Mouse (Mus musculus) right cerebral cortex, postnatal 36 days (tissue): ENCODE results near the gene Prox2.

ENCODE experiments used
- DNase-seq, 2 experiments: peaks; one replicate each; pipeline ENCODE4 v3.0.0; 2022; ENCODE audit warnings: low spot score in 2 of 2, mixed read lengths in 1 of 2

Prox2 gene

DNA sequence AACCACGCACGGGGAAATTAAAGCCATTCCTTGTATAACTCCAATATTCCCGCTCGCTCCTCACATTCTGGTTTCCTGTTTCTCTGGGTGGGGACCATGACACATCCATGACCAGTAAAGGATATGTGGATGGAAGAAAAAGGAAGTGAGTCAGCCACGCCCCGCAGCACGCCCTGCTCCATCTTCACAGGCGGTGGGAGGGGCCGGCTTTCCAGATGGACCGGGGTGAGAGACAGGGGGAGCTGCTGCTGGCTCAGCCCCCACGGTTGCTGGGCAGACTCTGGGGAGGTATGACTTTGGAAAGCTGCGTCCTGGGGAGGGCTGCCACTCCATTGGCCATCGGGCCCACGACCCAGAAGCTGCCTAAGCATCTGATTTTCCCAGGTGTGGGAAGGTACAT, 16.5 kb downstream of the Prox2 start:
- DNase-seq: peak; percentile 42 to 65

DNA sequence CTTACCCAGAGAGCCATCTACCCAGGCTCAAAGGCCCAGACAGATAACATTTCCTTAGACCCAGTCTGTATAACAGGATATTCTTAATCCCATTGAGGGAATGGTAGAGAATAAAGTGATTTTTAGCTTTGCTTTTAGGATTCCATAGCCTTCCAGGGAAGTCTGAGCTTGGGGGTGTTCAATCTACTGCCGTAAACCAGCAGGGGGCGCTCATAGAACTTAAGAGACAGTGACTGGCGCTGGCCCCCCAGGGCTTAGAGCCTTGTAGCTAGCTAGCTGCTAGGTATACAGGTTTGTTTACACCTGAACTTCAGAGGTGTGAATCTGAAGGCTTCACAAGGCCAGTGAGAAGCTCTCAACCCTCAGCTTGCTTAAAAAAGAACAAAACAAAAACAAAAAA, 18.3 kb downstream of the Prox2 start:
- DNase-seq: peak; percentile 36 to 43

DNA sequence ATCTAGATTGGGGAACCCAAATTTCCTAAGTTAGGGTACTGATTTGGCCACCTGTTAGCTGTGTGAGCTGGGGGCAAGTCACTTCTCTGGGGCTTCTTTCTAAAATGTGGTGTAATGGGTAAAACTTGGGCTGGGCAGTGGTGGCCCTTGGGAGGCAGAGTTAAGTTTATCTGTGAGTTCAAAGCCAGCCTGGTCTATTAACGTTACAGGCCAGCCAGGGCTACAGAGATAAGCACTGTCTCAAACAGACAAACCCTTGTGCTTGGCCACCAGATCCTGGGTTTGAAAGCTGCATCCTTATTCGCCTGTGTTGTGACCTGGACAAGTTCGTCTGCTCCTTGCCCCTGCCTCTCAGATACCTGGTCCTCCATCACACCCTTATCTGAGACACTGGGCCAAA, 19.4 kb downstream of the Prox2 start:
- DNase-seq: no peak

DNA sequence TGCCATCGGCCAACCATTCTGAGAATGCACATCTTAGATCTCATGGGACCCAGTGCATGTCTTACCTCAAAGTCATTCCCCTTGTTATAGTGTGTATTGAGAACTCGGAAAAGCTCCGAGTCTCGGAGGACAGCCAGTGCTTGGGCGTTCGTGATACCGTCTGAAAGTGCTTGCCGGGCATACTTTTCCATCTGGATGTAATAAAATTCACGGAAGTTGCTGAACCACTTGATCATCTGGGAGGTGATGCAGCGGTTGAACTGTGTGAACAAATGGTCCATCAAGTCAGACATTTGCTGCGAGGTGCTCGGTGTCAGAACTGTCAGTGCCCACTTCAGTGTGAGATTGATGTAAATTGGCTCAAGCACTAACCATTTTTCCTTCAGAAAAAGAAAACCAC, 22.7 kb downstream of the Prox2 start:
- DNase-seq: no peak

DNA sequence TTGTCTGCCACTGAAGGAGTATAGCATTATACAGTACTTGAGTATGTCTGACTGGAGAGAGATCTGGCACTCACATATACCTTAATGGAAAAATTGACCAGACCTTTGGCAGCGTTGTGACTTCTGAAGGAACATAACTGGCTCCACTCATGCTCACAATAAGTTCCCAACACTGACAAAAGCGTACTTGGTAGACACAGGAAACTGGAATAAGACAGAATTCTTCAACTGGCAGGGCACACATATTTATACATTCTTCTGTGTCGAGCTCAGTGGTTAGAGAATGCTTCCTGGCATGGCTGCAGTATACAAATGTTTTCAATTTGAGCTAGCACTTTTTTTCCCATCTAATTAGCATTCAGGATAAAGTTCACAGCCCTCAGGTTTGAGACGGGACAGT, 25.6 kb downstream of the Prox2 start:
- DNase-seq: no peak

DNA sequence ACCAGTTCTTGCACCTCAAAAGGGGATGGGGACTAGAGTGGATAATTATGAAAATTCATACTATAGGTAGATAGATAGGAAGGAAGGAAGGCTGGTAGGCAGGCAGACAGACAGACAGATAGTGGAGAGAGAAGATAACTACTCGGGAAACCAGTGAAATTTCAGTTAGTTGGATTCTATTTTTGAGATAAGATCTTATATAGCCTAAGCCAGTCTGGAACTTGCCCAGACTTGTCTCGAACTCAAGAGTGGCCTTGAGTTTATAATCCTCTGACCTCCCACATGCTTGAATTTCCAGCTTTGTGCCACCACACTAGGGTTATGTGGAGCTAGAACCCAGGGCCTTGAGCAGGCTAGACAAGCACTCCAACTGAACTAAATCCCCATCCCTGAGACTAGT, 26.3 kb downstream of the Prox2 start:
- DNase-seq: no peak

DNA sequence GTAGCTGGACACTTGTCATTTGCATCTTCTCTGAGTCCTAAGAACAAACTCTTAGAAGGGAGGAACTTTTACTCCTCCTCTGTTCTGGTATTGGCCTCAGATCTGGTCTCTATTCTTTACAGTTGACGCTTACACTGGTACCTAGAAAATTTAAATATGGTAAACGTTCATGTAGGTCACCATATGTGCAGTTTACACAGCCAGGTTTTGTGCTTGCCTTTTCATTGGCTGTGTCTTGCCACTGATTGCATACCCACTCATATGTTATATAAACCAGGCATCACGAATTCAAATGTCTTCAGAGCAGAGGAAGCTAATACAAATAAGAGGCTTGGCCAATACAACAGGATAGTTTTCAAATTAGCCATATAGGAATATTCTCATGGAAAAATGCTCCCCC, 33.5 kb downstream of the Prox2 start:
- peak in 1 of 2 experiments; percentile 42 for DNase-seq

DNA sequence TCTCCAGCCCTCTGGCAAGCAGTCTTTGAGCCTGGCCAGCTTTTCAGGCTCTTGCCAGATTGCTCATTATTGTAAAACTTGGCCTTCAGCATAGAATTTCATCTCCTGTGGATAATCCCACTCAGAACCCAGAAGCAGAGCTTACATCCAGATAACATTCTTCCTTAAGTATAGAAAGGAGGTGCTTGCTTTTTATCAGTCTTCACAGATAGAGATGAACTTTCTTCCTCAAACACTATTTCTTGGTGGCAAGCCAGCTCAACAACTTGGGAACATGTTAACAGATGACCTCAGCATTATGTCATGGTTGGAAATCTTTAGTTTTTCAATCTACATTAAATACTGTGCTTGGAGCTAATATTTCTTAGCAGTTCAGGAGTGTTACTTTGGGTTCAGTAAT, 39.5 kb downstream of the Prox2 start:
- no peak for DNase-seq

DNA sequence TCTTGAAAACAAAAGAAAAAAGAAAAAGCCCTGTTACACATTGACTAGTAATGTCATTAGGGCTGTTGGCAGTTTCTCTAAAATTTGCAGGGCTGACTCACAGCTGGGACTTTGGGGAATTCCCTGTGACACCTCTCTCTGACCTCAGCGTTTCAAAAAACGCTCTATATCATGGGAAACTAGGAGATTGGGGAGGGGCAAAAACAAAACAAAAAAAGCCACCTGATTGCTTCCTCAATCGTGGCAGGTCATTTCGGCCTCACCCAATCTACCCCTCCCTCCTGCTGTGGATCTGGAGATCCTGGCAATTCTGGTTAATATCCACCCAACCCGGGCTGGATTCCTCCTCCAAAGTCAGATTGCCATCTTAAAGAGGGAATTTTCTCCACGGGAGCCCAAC, 59.3 kb downstream of the Prox2 start:
- no peak for DNase-seq
